Mouse (Mus musculus): ENCODE results near the gene 1500015O10Rik. TPM values are rescaled to one million over a fixed set of nuclear protein-coding genes. Genes with fewer than 3 reads are reported as not detected.

Gene 1500015O10Rik
- 0.15 TPM for polyA plus RNA-seq (2012; fragmentation: generic; extraction: Trizol)
- long read RNA-seq, experiment 1, result 0 reads
- long read RNA-seq, experiment 2, result 0 reads

DNA sequence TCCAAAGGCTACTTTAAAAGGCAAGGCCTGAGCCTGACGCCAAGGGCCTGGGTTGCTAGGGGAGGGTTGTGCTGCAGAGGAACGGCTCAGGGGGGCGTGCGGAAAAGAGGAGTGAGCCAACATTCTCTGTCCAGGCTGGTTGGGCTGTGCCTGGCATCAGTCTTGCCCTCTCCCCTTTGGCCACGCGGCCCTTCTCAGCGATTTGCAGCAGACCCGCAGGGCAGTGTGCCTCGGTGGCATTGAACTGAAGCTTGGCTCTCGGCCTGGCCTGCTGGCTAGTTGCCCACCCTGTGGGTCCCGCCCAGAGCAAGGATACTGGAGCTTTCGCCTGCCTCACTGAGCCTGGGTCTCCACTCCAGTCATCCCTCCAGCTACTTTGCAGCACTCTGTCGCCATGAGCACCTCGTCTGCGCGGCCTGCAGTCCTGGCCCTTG, at the start of gene 1500015O10Rik:
TSS of gene 1500015O10Rik (plus strand) at position 112 of the 434 bp plus-strand sequence.
- no peaks in the 10 kb centered on the region for H3K79me3 ChIP-seq (ENCODE audit: low read depth)
- TF ChIP-seq USF1 (IDR thresholded peaks at IDR 0.05; ENCODE audit: low read depth) (no peak), FOSL1 (IDR thresholded peaks at IDR 0.05; ENCODE audit: insufficient read depth, low read length, poor library complexity, severe bottlenecking) (no peak), MYOG (IDR thresholded peaks at IDR 0.05; ENCODE audit: control insufficient read depth, extremely low read depth, insufficient read length) (no peak), CEBPB (IDR thresholded peaks at IDR 0.05; ENCODE audit: low read depth) (no peak), MYOD1 (IDR thresholded peaks at IDR 0.05; ENCODE audit: control insufficient read depth, insufficient read length, low read depth) (no peak), MAX (IDR thresholded peaks at IDR 0.05) (no peak), CTCF (IDR thresholded peaks at IDR 0.05; ENCODE audit: control insufficient read depth, insufficient read depth, insufficient read length) (no peak)
- H3ac ChIP-seq (ENCODE audit: control insufficient read depth, insufficient read length, low read depth), result no peak within 1 kb of the TSS
- H3K4me3 ChIP-seq (ENCODE audit: insufficient read depth, poor library complexity, severe bottlenecking), result no peak within 1 kb of the TSS
- no peaks in the 10 kb centered on the region for H3K79me2 ChIP-seq (ENCODE audit: control insufficient read depth, insufficient read depth)
- no peaks in the 10 kb centered on the region for H3K27me3 ChIP-seq (ENCODE audit: control insufficient read depth, insufficient read depth, insufficient read length)
- no peaks in the 10 kb centered on the region for H3K36me3 ChIP-seq (ENCODE audit: control insufficient read depth, insufficient read depth)

DNA sequence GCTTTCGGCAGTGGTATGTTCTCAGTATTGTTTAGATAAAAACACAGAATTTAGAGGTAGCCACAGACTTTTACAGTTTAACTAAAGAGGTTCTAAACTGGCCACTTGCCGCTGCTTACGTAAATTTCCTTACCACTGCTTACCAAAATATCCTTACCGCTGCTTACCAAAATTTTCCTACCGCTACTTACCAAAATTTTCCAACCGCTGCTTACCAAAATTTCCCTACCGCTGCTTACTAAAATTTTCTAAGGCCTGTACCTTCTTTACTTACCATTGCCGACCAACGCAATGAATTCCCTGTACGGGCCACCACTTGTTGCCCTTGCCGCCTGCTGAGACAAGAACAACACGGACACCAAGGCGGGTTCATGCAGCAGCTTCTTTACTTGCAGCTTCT, 40.4 kb upstream of the 1500015O10Rik start:
- Histone ChIP-seq H3K27me3 (ENCODE audit: control insufficient read depth, insufficient read depth, insufficient read length) (no peaks in the 10 kb centered on the region), H3K36me3 (ENCODE audit: control insufficient read depth, insufficient read depth) (no peaks in the 10 kb centered on the region), H3K79me3 (ENCODE audit: low read depth) (no peaks in the 10 kb centered on the region), H3K79me2 (ENCODE audit: control insufficient read depth, insufficient read depth) (no peaks in the 10 kb centered on the region), H3K4me3 (ENCODE audit: insufficient read depth, poor library complexity, severe bottlenecking) (no peak overlapping the region), H3ac (ENCODE audit: control insufficient read depth, insufficient read length, low read depth) (no peak overlapping the region)
- no peak for TF ChIP-seq MYOD1 (IDR thresholded peaks at IDR 0.05; ENCODE audit: control insufficient read depth, insufficient read length, low read depth)
- no peak for TF ChIP-seq CTCF (IDR thresholded peaks at IDR 0.05; ENCODE audit: control insufficient read depth, insufficient read depth, insufficient read length)
- no peak for TF ChIP-seq USF1 (IDR thresholded peaks at IDR 0.05; ENCODE audit: low read depth)
- no peak for TF ChIP-seq CEBPB (IDR thresholded peaks at IDR 0.05; ENCODE audit: low read depth)
- no peak for TF ChIP-seq FOSL1 (IDR thresholded peaks at IDR 0.05; ENCODE audit: insufficient read depth, low read length, poor library complexity, severe bottlenecking)
- TF ChIP-seq MAX (IDR thresholded peaks at IDR 0.05), result no peak
- TF ChIP-seq MYOG (IDR thresholded peaks at IDR 0.05; ENCODE audit: control insufficient read depth, extremely low read depth, insufficient read length), result no peak

DNA sequence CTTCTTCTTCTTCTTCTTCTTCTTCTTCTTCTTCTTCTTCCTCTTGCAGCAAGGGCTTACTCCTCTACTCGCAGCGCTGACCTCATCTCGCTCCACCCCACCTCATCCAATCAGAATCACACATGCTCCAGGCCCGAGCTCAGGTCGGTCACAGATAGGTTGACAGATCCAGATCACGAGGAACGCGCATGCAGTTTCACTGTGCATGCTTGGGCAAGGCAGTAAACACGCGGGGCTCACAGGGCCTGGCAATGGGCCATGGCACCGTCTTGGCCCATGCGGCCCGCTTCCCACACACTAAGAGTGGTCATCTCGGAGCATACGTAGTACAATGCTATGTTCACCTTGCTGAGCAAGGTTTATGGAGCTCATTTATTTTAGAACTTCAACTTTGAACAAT, 39.9 kb upstream of the 1500015O10Rik start:
- no peak for TF ChIP-seq FOSL1 (IDR thresholded peaks at IDR 0.05; ENCODE audit: insufficient read depth, low read length, poor library complexity, severe bottlenecking)
- TF ChIP-seq CEBPB (IDR thresholded peaks at IDR 0.05; ENCODE audit: low read depth), result no peak
- no peak for TF ChIP-seq CTCF (IDR thresholded peaks at IDR 0.05; ENCODE audit: control insufficient read depth, insufficient read depth, insufficient read length)
- TF ChIP-seq MYOG (IDR thresholded peaks at IDR 0.05; ENCODE audit: control insufficient read depth, extremely low read depth, insufficient read length), result no peak
- no peak for TF ChIP-seq MYOD1 (IDR thresholded peaks at IDR 0.05; ENCODE audit: control insufficient read depth, insufficient read length, low read depth)
- no peak for TF ChIP-seq MAX (IDR thresholded peaks at IDR 0.05)
- no peak for TF ChIP-seq USF1 (IDR thresholded peaks at IDR 0.05; ENCODE audit: low read depth)
- no peaks in the 10 kb centered on the region for H3K36me3 ChIP-seq (ENCODE audit: control insufficient read depth, insufficient read depth)
- H3K79me3 ChIP-seq (ENCODE audit: low read depth), result no peaks in the 10 kb centered on the region
- no peaks in the 10 kb centered on the region for H3K79me2 ChIP-seq (ENCODE audit: control insufficient read depth, insufficient read depth)
- H3K27me3 ChIP-seq (ENCODE audit: control insufficient read depth, insufficient read depth, insufficient read length), result no peaks in the 10 kb centered on the region
- H3K4me3 ChIP-seq (ENCODE audit: insufficient read depth, poor library complexity, severe bottlenecking), result no peak overlapping the region
- no peak overlapping the region for H3ac ChIP-seq (ENCODE audit: control insufficient read depth, insufficient read length, low read depth)

DNA sequence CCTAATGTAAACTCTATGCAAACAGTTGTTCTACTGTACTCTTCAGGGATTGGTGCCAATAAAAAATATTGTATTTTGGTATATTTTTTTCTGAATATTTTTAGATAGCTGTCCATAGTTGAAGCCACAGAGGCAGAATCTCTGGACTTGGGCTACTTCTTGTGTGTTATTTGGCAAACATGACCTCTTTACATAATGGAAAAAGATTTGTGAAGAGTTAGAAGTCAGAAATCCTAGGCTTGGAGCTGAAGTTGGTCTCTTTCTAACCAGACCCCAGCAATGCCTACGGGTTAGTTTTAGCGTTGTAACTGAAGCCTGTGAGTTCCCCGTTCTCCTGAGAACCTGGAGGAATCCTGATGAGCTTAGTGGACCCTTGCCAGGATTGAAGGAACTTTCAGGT, 36.3 kb upstream of the 1500015O10Rik start:
- Histone ChIP-seq H3K27me3 (ENCODE audit: control insufficient read depth, insufficient read depth, insufficient read length) (no peaks in the 10 kb centered on the region), H3K4me3 (ENCODE audit: insufficient read depth, poor library complexity, severe bottlenecking) (no peak overlapping the region), H3K36me3 (ENCODE audit: control insufficient read depth, insufficient read depth) (no peaks in the 10 kb centered on the region), H3ac (ENCODE audit: control insufficient read depth, insufficient read length, low read depth) (no peak overlapping the region), H3K79me3 (ENCODE audit: low read depth) (no peaks in the 10 kb centered on the region), H3K79me2 (ENCODE audit: control insufficient read depth, insufficient read depth) (no peaks in the 10 kb centered on the region)
- TF ChIP-seq USF1 (IDR thresholded peaks at IDR 0.05; ENCODE audit: low read depth), result no peak
- no peak for TF ChIP-seq MAX (IDR thresholded peaks at IDR 0.05)
- no peak for TF ChIP-seq FOSL1 (IDR thresholded peaks at IDR 0.05; ENCODE audit: insufficient read depth, low read length, poor library complexity, severe bottlenecking)
- no peak for TF ChIP-seq CTCF (IDR thresholded peaks at IDR 0.05; ENCODE audit: control insufficient read depth, insufficient read depth, insufficient read length)
- no peak for TF ChIP-seq MYOG (IDR thresholded peaks at IDR 0.05; ENCODE audit: control insufficient read depth, extremely low read depth, insufficient read length)
- no peak for TF ChIP-seq CEBPB (IDR thresholded peaks at IDR 0.05; ENCODE audit: low read depth)
- no peak for TF ChIP-seq MYOD1 (IDR thresholded peaks at IDR 0.05; ENCODE audit: control insufficient read depth, insufficient read length, low read depth)

DNA sequence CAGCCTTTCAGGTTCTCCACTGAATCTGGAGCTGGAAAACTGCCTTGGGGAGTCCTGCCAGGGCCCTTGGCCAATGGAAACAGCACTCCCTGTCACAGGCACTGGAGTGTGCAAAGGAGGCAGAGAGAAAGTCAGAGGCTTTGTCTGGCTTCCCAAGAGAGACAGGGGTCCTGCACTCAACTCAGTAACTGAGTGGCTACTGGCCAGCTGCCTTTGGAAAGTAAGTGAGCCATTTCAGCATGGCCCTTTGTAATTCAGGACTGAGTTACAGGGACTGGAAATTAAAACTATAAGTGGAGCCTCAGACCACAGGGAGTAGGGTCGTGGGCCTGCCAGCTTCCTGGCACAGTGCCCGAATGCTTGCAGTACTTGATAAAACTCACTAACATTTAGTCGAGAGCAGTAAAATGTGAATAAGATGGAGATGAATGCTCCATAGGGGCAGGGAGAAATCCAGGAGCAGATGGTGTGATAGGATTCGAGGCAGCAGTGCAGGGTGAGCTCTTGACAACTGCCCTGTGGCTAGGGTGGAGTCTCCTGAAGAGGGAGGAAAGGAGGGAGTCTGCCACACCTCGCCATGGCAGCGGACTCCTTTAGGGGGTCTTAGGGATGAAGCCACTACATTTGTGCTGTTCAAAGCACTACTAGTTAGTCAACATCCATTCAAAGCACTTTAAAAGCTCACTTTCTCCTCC, 35.4 kb upstream of the 1500015O10Rik start:
- Histone ChIP-seq H3K79me2 (ENCODE audit: control insufficient read depth, insufficient read depth) (no peaks in the 10 kb centered on the region), H3ac (ENCODE audit: control insufficient read depth, insufficient read length, low read depth) (no peak overlapping the region), H3K27me3 (ENCODE audit: control insufficient read depth, insufficient read depth, insufficient read length) (no peaks in the 10 kb centered on the region), H3K79me3 (ENCODE audit: low read depth) (no peaks in the 10 kb centered on the region), H3K36me3 (ENCODE audit: control insufficient read depth, insufficient read depth) (no peaks in the 10 kb centered on the region), H3K4me3 (ENCODE audit: insufficient read depth, poor library complexity, severe bottlenecking) (no peak overlapping the region)
- no peak for TF ChIP-seq FOSL1 (IDR thresholded peaks at IDR 0.05; ENCODE audit: insufficient read depth, low read length, poor library complexity, severe bottlenecking)
- TF ChIP-seq MYOG (IDR thresholded peaks at IDR 0.05; ENCODE audit: control insufficient read depth, extremely low read depth, insufficient read length), result no peak
- no peak for TF ChIP-seq MYOD1 (IDR thresholded peaks at IDR 0.05; ENCODE audit: control insufficient read depth, insufficient read length, low read depth)
- no peak for TF ChIP-seq USF1 (IDR thresholded peaks at IDR 0.05; ENCODE audit: low read depth)
- TF ChIP-seq MAX (IDR thresholded peaks at IDR 0.05), result no peak
- TF ChIP-seq CEBPB (IDR thresholded peaks at IDR 0.05; ENCODE audit: low read depth), result no peak
- no peak for TF ChIP-seq CTCF (IDR thresholded peaks at IDR 0.05; ENCODE audit: control insufficient read depth, insufficient read depth, insufficient read length)
